Mouse (Mus musculus): ENCODE results near the gene Crybg3. TPM values are rescaled to one million over a fixed set of nuclear protein-coding genes. Genes with fewer than 3 reads are reported as not detected.
A peak's percentile ranks its signal among the peaks of the same experiment; 100 is the strongest.

Gene Crybg3
- total RNA-seq, 2 experiments from 2014 or later, result 17.3 to 23.3 TPM

DNA sequence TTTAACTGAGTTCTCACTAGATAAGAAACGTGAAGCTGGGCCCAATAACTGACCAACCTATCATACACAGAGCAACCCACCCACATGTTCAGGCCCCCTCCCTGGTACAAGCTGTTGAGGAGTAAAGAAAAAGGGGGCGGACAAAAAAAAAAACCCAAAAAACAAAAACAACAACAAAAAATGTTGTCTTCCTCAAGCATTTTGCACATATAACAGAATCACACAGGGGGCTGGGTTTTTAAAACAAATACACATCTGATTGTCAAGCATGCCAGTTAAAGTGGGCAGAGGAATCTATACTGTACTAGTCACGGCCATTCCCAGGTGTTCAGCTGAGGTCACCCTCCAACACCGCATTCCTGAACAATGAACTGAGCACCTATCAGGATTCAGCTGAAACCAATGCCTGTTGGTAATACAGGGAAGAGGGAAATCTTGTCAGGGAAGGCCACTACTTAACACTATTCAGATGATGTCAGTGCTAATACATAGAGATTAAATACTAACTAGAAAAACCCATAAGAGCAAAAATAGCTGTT, 15.0 kb downstream of the Crybg3 start:
- ATAC-seq (replicated peaks; ENCODE audit: poor library complexity, severe bottlenecking), result no peak

DNA sequence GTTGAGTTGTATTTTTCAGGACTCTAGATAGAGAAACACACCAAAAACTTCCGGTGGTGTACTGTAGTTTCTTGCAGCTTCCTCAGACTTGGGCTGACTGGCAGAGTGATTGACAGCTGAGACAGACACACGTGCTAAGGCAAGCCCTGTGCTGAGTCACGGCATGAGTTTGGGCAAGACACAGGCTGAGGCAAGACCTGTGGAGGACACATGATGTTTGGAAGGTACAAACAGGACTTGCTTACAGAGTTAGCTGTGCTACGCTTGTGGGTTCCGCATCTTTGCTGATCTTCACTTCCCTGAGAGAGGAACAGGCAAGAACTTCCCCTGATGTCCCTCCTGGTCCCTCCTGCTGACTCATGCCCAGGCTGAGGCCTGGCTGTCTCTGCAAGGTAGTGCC, 17.3 kb downstream of the Crybg3 start:
- ATAC-seq (replicated peaks; ENCODE audit: poor library complexity, severe bottlenecking), result peak; percentile 85

DNA sequence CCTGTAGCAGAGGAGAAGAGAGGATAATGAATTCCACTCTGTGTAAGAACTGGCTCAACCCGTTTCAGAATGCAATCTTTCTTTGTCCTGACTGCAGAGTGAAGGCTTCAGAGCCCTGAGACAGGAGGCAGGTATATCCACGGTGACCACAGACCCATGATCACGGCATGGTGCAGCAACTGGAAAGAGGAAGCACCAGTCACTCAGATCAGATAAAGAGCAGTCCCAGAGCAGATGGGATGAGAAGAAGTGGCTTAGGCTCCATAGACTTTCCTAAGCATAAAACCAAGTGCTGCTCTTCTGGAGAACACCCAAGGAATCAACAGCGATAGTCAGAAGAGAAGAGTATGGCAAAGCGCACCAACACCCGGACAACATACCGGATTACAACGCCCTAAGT, 21.5 kb downstream of the Crybg3 start:
- ATAC-seq (replicated peaks; ENCODE audit: poor library complexity, severe bottlenecking), result peak; percentile 76

DNA sequence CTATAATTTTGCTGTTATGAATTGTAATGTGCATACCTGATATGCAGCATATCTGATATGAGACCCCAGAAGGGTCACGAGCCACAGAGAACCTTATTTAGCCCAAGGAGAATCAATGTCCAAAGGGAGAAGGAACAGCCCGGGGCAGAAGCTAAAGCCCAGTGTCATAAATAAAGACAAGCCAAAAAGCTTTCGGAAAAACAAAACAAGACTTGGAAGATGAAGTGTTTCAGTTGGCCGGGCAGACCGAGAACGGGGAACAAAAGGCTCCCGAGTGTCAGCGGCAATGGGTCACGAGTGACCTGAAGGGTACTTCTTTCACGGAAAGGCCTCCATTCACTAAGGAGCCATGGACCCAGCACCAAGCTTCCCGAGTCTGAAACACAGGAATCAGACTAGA, 26.8 kb downstream of the Crybg3 start:
- no peak for ATAC-seq (replicated peaks; ENCODE audit: poor library complexity, severe bottlenecking)

DNA sequence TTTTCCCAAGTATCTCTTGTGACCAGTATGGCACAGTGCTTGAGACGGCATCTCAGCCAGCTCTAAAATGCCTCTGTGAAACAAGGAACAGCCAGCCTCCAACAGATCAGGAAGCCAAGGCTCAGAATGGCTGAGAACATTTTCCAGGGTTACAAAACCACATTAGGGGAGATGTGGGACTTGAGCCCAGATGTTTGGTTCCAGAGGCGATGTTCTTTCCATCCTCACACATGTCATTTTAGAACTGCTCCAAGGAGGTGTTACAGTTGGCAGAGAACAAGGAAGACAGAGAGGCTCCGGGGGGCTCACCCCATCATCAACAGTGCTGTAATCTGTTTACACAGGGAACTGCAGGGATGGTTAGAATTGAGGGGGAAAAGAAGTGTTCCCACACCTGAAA, 28.1 kb downstream of the Crybg3 start:
- ATAC-seq (replicated peaks; ENCODE audit: poor library complexity, severe bottlenecking), result no peak

DNA sequence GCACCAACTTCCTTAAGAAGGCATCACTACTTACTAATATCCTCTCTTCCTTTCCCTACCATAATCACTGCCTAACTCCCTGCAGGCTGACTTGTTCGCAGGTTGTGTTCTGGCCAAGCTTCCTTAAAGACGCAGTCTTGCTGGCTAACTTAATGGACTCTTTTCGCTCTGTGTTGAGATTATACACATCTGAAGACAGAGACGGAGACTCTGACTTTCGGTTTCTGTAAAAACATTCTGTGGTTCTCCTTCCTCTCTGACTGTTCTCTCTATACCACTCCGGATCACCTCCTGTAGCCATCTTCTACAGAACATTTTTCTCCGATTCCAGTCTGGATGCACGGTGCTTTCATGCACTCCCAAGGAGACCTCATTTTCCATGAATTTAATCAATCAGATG, 30.0 kb downstream of the Crybg3 start:
- ATAC-seq (replicated peaks; ENCODE audit: poor library complexity, severe bottlenecking), result no peak

DNA sequence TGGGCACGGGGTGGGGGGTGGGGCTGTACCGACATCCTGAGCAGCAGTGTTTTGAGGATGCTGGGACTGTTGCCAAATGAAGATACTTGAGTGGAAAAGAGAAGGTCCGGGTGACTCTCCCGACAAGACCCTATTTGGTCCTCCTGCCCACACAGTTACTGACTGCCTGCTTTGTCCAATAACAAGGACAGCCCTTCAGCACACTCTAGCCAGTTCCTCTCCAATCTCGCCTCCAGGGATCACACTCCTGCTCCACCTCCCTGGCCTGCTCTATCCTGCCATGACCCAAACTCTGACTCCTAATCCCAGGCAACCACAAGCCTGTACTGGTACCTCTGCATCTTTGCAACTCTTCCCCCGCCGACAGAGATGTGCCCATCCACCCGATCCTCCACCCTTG, 30.9 kb downstream of the Crybg3 start:
- ATAC-seq (replicated peaks; ENCODE audit: poor library complexity, severe bottlenecking), result no peak

DNA sequence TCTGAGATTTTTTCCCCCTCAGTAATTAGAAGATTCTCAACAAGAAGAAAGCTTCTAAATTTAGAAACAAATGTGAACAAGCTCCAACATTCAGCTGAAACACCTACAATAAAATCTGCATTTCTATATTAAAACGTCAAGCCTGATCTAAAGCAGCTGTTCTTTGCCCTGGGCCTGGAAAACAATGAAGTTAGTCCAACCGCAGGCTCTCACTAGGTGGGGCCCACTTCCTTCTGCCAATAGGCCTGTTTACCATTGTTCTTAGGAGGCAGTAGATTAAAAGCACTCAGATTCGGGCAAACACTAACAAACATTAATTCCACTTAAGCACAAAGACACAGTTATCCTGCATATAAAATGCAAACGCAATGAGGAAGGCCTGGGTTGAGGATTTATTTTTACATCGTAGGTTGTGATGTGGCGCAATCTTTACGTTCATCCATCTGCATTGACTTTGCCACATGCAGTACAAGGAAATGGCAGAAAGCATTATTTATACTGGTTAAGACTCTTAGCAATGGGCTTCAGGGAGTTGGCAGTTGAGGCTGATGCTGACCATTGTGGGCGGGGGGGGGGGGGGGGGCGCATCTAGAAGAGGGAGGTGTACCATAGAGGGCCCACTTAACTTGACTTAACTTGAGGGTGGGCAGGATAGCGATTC, 32.9 kb downstream of the Crybg3 start:
- peak; percentile 58 for ATAC-seq (replicated peaks; ENCODE audit: poor library complexity, severe bottlenecking)

DNA sequence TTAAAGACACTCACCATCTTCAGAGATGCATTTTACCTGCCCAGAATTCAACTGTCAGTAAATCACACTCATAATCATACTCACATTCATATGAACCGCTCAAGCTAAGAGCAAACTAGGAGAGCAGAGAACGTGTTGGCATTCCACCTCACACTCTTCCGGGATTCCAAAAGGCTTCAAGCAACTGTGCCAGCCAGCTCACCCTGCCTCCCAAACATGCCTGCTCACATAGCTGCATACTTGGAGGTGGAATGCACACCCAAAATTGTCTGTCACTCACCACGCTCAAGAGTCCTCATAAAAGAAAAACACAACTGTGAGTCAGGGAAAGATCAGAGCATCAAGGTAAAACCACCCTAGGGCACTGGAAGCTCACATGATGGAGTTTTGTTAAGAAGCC, 34.3 kb downstream of the Crybg3 start:
- no peak for ATAC-seq (replicated peaks; ENCODE audit: poor library complexity, severe bottlenecking)

DNA sequence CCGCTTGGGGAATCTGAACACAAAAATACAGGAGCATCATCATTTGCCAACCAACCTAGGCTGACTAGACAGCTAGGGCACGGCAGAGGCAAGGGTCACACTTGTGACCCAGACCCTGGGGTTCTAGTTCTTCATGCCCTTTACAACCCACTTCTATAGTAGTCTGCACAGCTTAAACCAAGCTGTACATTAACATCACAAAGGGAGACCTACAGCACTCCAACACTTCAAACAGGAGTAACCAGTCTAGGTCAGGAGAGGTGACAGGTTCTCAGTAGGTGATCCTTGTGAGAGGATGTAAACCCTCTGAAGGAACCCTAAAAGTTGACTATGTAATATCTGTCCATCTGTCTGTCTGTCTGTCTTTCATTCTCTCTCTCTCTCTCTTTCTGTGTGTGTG, 35.1 kb downstream of the Crybg3 start:
- no peak for ATAC-seq (replicated peaks; ENCODE audit: poor library complexity, severe bottlenecking)

DNA sequence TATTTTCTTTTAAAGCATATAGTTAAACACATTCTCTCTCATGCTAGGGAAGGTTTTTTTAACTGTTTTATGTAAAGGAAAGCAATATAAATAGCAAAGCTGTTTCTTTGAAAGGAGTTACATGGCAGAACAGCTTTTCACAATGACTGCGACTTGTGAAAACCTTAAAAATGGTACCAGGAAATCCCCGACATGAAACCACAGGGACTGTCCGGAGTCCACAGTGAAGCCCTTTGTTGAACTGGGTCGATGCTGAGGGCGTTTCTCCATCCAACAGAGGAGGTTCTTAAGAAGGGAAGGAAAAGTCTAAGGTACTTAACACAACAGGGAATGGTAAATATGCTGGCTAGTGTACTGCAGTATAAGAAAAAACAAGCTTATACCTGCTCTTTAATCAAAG, 36.8 kb downstream of the Crybg3 start:
- ATAC-seq (replicated peaks; ENCODE audit: poor library complexity, severe bottlenecking), result no peak

DNA sequence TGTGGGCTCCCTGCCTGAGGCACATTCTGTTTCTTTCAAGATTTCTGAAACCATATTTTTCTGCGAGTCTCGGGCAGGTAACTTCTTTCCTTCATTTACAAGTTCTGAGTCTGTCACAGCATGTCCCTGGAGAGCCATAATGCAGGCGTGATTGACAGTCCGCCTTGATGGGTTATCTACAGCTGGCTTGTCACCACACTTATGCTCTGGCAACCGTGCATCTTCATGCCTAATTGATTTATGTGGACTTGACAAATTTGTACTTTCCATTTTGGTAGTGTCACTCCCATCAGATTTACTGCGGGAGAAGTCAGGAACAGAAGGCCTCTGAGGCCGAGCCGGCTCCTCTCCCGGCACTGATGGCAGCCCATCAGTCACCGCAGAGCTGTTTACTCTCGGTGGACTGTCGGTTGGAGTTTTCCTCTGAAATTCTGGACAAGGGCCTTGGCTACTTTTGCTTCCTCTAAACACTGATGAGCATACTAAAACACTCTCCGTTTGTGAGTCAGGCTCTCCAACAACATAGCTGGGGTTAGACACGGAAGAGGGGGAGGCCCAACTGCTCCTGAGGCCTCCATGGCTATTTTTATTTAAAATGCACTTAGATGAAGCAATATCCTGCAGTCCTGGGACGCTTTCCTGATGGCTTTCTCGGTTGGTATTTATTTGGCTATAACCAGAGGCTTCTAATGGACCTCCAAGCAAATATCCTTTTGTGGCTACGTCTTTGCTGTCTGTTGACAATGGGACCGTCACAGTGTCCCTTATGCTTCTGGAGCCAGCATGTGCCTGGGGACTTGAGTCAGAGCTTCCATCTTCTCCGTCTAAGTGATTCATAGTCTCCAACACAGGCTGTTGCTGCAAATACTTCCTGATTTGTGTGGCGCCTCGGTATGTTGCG, 41.2 kb downstream of the Crybg3 start:
- ATAC-seq (replicated peaks; ENCODE audit: poor library complexity, severe bottlenecking), result peak; percentile 92

DNA sequence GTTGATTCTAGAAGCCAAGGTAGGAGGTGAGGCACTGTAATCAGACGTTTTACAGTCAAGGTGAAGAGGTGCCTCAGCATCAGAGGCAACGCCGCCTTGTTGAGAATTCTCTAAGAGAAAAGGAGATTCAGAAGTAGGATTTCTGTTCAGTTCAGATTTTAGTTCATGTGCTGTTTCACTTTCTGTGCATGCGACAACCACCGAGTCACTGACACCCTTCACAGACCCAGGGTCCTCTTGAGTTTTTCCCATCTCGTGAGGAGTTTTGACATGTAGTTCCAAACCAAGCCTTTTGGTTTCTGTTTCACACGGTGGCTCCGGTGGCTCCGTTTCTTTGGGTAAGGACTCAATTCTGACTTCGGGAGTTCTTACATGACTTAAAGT, 41.9 kb downstream of the Crybg3 start:
- no peak for ATAC-seq (replicated peaks; ENCODE audit: poor library complexity, severe bottlenecking)

DNA sequence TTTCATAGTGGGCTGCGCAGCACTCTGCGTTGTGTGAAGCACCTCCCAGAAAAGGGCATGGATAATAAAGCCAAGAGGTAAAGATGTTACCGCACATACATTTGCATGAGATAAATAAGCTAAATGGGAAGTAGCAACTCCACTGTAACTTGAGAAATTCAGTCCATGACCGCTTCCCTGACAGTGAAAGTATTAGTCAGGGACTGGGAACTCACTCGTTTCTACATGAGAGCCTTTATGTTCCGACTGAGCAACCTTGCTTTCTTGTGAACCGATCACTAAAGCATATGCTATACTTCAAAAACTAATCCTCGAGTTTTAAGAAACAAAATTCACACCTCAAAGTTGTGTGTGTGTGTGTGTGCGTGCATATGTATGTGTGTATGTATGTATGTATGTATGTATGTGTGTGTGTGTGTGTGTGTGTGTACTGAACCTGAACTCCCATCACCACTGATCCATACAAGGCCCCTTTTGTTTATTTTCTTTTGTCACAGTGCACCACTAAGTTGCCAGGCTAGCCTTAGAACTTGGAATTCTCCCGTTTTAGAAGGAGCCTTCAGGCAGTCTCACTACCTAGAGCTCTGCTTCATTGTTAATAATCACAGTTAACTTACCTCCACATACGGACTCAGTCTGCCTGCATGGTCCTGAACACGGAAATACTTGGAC, 47.2 kb downstream of the Crybg3 start:
- no peak for ATAC-seq (replicated peaks; ENCODE audit: poor library complexity, severe bottlenecking)

DNA sequence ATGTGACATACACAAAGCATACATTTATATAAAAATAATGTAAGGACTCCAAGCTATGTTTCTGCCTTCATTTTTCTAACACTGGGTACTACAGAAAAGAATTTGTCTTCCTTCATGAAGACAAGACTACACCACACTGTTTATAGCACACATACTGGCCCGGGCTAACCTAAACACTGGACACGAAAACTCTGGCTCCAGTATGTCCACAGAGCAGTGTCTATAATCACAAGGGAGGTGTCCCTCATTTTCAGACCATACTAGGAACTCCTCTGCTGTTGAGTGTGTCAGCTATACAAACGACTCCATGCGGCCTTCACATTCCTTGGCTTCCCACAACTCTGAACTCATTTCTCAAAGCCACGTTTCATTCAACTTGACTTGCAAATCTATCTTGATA, 49.3 kb downstream of the Crybg3 start:
- no peak for ATAC-seq (replicated peaks; ENCODE audit: poor library complexity, severe bottlenecking)

DNA sequence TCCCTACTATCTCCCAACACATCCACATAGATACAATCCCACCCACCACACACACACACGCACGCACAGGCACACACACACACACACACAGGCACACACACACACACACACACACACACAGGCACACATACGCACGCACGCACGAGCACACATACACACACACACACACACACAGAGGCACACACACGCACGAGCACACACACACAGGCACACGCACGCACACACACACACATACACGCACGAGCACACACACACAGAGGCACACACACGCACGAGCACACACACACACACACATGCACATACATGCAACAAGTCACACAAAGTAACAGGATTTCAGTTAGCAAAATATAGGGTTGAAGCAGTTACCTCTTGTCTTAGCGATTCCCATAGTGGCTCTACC, 51.1 kb downstream of the Crybg3 start:
- 0 out of 2 replicates have a peak, but pooled peaks have one; percentile 25 for ATAC-seq (replicated peaks; ENCODE audit: poor library complexity, severe bottlenecking)

DNA sequence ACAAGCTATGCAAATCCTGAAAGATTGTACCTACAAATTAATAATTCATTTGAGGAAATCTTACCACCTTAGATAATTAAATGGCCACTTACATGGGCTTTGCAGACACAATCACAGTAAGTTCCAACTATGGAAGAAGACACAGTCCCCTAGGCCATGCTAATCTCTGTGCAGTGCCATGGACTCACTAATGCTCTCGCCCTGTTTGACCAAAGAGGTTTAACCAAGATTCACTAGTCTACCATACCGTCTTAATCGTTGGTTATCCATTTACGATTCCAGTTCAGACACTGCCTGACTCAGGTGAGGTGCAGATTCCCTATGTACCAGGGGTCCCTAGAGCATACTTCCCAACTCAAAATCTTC, 52.2 kb downstream of the Crybg3 start:
- ATAC-seq (replicated peaks; ENCODE audit: poor library complexity, severe bottlenecking), result no peak

DNA sequence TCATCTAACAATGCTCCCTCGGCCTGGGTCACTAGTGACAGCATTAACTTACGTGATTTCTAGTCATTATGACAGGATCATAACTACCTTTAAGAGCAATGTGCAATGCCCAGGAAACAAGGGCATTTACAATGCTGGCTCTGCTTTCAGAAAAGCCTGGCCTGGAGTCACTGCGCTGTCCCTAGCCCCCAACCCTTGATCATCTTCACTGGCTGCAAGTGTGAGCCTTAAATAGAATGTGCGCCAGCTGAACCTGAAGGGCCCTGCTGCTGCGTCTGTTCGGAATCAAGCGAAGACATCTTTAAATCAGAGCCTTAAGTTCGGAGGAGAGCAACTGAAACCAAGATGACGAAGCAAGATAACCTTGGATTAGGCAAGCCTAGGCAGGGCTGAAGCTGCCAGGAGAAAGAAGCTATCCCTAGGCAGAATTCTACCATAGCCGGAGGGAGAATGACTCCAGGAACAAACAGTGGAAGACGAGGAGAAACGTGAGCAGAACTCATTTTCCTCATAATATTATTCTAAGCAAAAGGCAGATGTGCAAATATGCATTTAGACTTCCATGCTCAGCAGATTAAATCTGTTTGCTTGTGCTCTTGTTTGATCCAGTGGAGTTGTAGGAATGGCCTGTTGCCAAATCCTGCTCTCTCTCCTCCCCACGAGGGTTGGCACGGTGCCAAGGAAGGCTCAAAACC, 52.7 kb downstream of the Crybg3 start:
- no peak for ATAC-seq (replicated peaks; ENCODE audit: poor library complexity, severe bottlenecking)

DNA sequence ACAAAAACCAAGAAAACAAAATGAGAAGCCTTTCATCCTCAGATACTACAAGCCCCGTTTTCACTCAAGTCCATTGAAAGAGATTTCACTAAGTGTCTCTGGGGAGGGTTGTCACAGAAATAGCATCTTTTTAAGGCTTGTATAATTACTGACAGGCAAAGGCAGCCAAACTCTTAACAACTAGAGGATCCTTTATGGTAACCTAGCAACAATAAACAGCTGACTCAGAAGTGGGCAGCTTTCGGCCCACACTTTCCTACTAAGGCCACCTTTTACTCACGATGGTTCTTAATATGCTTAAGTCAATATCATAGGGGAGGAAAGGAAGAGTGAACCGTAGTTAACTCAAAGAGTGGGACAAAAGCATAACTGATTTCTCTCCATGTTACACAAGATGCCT, 53.3 kb downstream of the Crybg3 start:
- no peak for ATAC-seq (replicated peaks; ENCODE audit: poor library complexity, severe bottlenecking)

DNA sequence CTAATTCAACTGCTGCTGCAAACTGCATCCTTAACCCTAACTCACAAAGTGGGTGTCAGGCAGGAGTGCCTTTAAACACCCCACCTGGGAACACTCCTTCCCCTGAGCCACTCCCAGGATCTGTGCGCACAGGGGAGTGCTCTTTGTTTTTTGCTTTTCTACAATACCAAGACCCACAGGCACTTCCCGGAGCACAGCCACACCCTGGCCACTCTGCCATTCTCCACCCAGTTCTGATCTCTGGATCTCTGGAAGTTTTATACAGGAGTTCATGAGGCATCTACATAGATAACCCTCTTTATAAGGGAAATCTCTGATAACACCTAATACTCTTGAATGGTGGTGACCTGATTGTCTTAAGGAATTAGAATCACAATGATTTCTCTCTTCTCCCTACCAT, 55.4 kb downstream of the Crybg3 start:
- ATAC-seq (replicated peaks; ENCODE audit: poor library complexity, severe bottlenecking), result no peak

DNA sequence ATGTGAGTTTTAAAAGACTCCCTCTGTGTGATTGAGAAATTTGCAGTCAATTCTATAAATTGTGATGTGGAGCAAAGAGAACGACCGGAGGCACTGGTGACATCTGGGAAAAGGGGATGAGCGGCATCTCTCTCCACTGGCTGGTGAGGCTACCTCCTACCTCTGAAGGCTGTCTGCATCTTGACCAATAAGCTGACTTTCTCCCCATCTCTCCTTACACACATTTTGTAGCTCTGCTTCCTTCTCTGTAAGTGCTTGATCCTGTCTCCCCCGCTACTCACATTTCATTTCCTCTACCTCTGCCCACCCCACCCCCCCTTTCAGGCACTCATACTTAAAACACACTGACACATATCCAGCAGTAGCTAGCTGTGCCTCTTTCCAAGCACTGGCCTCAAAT, 59.4 kb downstream of the Crybg3 start:
- no peak for ATAC-seq (replicated peaks; ENCODE audit: poor library complexity, severe bottlenecking)
